Mouse (Mus musculus) hindbrain, embryonic 13.5 days (tissue): ENCODE results near the gene Bbs9. TPM values are rescaled to one million over a fixed set of nuclear protein-coding genes. Genes with fewer than 3 reads are reported as not detected.

Source experiments
- ATAC-seq: fragments of 200-750 bp; cut with Nextera tagmentation; 2 replicates; pipeline ENCODE4 v1.8.0; 2017; ENCODE audit warnings: moderate TSS enrichment; ENCODE audit not compliant: low FRiP score
- H3K27ac ChIP-seq: fragments of 300-500 bp; sonication (generic); 2 replicates; pipeline ENCODE4 v1.5.1; 2015; ENCODE audit warnings: inconsistent platforms, mild to moderate bottlenecking, moderate library complexity
- H3K27me3 ChIP-seq: fragments of 300-500 bp; sonication (generic); 2 replicates; pipeline ENCODE4 v1.6.1; 2015; ENCODE audit warnings: mild to moderate bottlenecking, inconsistent platforms
- H3K36me3 ChIP-seq: fragments of 300-500 bp; sonication (generic); 2 replicates; pipeline ENCODE4 v1.6.1; 2015; ENCODE audit warnings: mild to moderate bottlenecking, inconsistent platforms
- H3K4me1 ChIP-seq: fragments of 300-500 bp; sonication (generic); replicated peaks from 2 replicates; pipeline ENCODE4 v1.6.1; 2015; ENCODE audit warnings: inconsistent platforms
- H3K4me2 ChIP-seq: fragments of 300-500 bp; sonication (generic); 2 replicates; pipeline ENCODE4 v1.6.1; 2015; ENCODE audit warnings: inconsistent platforms, mild to moderate bottlenecking, moderate library complexity
- H3K4me3 ChIP-seq: fragments of 300-500 bp; sonication (generic); 2 replicates; pipeline ENCODE4 v1.5.1; 2015; ENCODE audit warnings: mild to moderate bottlenecking, inconsistent platforms
- H3K9ac ChIP-seq: fragments of 300-500 bp; sonication (generic); 2 replicates; pipeline ENCODE4 v1.6.1; 2015; ENCODE audit warnings: mild to moderate bottlenecking, inconsistent platforms
- H3K9me3 ChIP-seq: fragments of 300-500 bp; sonication (generic); 2 replicates; pipeline ENCODE4 v1.6.1; 2016; ENCODE audit warnings: inconsistent platforms
- WGBS: fragments of 180-500 bp; shearing (Covaris S2); methylation state at CpG from one replicate; pipeline ENCODE4 v1.1.7; 2015; 5-methylcytosine and 5-hydroxymethylcytosine counted together
- polyA plus RNA-seq: library from polyadenylated mRNA; unstranded; fragments of >200 nt; fragmentation: Nextera tagmentation; extraction: Ambion mirVana; gene quantifications from 2 replicates; pipeline ENCODE4 v1.2.1, GENCODE M21; 2015

Bbs9 gene
- polyA plus RNA-seq, 1 experiment from 2014 or later, result 17.1 TPM

GRCm38 (mm10) chr9:22788423-22788822, 312.9 kb downstream of the Bbs9 start:
- H3K4me1 ChIP-seq, result peaks cover 3% of the 10 kb centered on the region; the same call in 1 of the 2 replicates
- 95% methylated on average over 4 of the region's 4 CpGs for WGBS
- H3K27me3 ChIP-seq, result no peaks in the 10 kb centered on the region
- no peaks in the 10 kb centered on the region for H3K36me3 ChIP-seq
- H3K4me2 ChIP-seq, result no peak overlapping the region
- H3K9ac ChIP-seq, result no peak overlapping the region
- no peak overlapping the region for H3K4me3 ChIP-seq
- no peaks in the 10 kb centered on the region for H3K9me3 ChIP-seq
- no peak for ATAC-seq
- H3K27ac ChIP-seq, result no peak overlapping the region

GRCm38 (mm10) chr9:22788850-22789249, 313.3 kb downstream of the Bbs9 start:
- Histone ChIP-seq H3K36me3 (no peaks in the 10 kb centered on the region), H3K4me3 (no peak overlapping the region), H3K4me2 (no peak overlapping the region), H3K9ac (no peak overlapping the region), H3K4me1 (peaks cover 3% of the 10 kb centered on the region; the same call in 1 of the 2 replicates), H3K27me3 (no peaks in the 10 kb centered on the region), H3K9me3 (no peaks in the 10 kb centered on the region), H3K27ac (no peak overlapping the region)
- 91% methylated on average over 4 of the region's 4 CpGs for WGBS
- no peak for ATAC-seq

- no peaks in the 10 kb centered on the region for H3K36me3 ChIP-seq
- peaks cover 3% of the 10 kb centered on the region; the same call in 1 of the 2 replicates for H3K4me1 ChIP-seq
- 77% methylated on average over 9 of the region's 9 CpGs for WGBS
- H3K27me3 ChIP-seq, result no peaks in the 10 kb centered on the region
- ATAC-seq, result no peak
- H3K9ac ChIP-seq, result no peak overlapping the region
- no peaks in the 10 kb centered on the region for H3K9me3 ChIP-seq
- 0 out of 2 replicates have a peak overlapping the region, but pooled peaks have one; percentile 20 for H3K27ac ChIP-seq
- H3K4me2 ChIP-seq, result no peak overlapping the region
- no peak overlapping the region for H3K4me3 ChIP-seq
These were observed 314.1 kb downstream of the Bbs9 start for GRCm38 (mm10) chr9:22789380-22790168.

- no peaks in the 10 kb centered on the region for H3K36me3 ChIP-seq
- peaks cover 3% of the 10 kb centered on the region; the same call in 1 of the 2 replicates for H3K4me1 ChIP-seq
- no peaks in the 10 kb centered on the region for H3K9me3 ChIP-seq
- H3K4me3 ChIP-seq, result no peak overlapping the region
- no peak overlapping the region for H3K9ac ChIP-seq
- H3K27ac ChIP-seq, result no peak overlapping the region
- WGBS, result 84% methylated on average over 5 of the region's 5 CpGs
- H3K4me2 ChIP-seq, result no peak overlapping the region
- H3K27me3 ChIP-seq, result no peaks in the 10 kb centered on the region
- no peak for ATAC-seq
These were observed 315.7 kb downstream of the Bbs9 start for GRCm38 (mm10) chr9:22791208-22791607.

- ATAC-seq, result no peak
- Histone ChIP-seq H3K4me1 (peaks cover 3% of the 10 kb centered on the region; the same call in 1 of the 2 replicates), H3K4me2 (no peak overlapping the region), H3K27me3 (no peaks in the 10 kb centered on the region), H3K27ac (no peak overlapping the region), H3K36me3 (no peaks in the 10 kb centered on the region), H3K4me3 (no peak overlapping the region), H3K9me3 (no peaks in the 10 kb centered on the region), H3K9ac (no peak overlapping the region)
- 87% methylated on average over 9 of the region's 9 CpGs for WGBS
These were observed 316.2 kb downstream of the Bbs9 start for GRCm38 (mm10) chr9:22791750-22792149.

- Histone ChIP-seq H3K4me2 (no peak overlapping the region), H3K36me3 (no peaks in the 10 kb centered on the region), H3K9ac (no peak overlapping the region), H3K4me3 (no peak overlapping the region), H3K9me3 (no peaks in the 10 kb centered on the region), H3K27me3 (no peaks in the 10 kb centered on the region), H3K27ac (no peak overlapping the region), H3K4me1 (peaks cover 3% of the 10 kb centered on the region; the same call in 1 of the 2 replicates)
- ATAC-seq, result no peak
- 86% methylated on average over 7 of the region's 7 CpGs for WGBS
These were observed 318.2 kb downstream of the Bbs9 start for GRCm38 (mm10) chr9:22793698-22794097.

GRCm38 (mm10) chr9:22800675-22801074, 325.2 kb downstream of the Bbs9 start:
- H3K4me2 ChIP-seq, result no peak overlapping the region
- H3K9me3 ChIP-seq, result no peaks in the 10 kb centered on the region
- ATAC-seq, result no peak
- no peaks in the 10 kb centered on the region for H3K36me3 ChIP-seq
- no peaks in the 10 kb centered on the region for H3K27me3 ChIP-seq
- no peak overlapping the region for H3K9ac ChIP-seq
- H3K4me1 ChIP-seq, result no peaks in the 10 kb centered on the region
- H3K4me3 ChIP-seq, result no peak overlapping the region
- no peak overlapping the region for H3K27ac ChIP-seq
- 62% methylated on average over 7 of the region's 7 CpGs for WGBS

- Histone ChIP-seq H3K27ac (no peak overlapping the region), H3K4me1 (no peaks in the 10 kb centered on the region), H3K36me3 (no peaks in the 10 kb centered on the region), H3K4me3 (no peak overlapping the region), H3K9me3 (no peaks in the 10 kb centered on the region), H3K4me2 (no peak overlapping the region), H3K9ac (no peak overlapping the region), H3K27me3 (no peaks in the 10 kb centered on the region)
- no peak for ATAC-seq
- 91% methylated on average over 1 of the region's 1 CpGs for WGBS
These were observed 330.5 kb downstream of the Bbs9 start for GRCm38 (mm10) chr9:22805981-22806380.

GRCm38 (mm10) chr9:22806494-22806893, 331.0 kb downstream of the Bbs9 start:
- Histone ChIP-seq H3K27me3 (no peaks in the 10 kb centered on the region), H3K9me3 (no peaks in the 10 kb centered on the region), H3K4me3 (no peak overlapping the region), H3K27ac (no peak overlapping the region), H3K4me1 (no peaks in the 10 kb centered on the region), H3K36me3 (no peaks in the 10 kb centered on the region), H3K4me2 (no peak overlapping the region), H3K9ac (no peak overlapping the region)
- 72% methylated on average over 5 of the region's 5 CpGs for WGBS
- ATAC-seq, result no peak

- Histone ChIP-seq H3K9ac (no peak overlapping the region), H3K9me3 (no peaks in the 10 kb centered on the region), H3K4me2 (no peak overlapping the region), H3K27ac (no peak overlapping the region), H3K4me1 (no peaks in the 10 kb centered on the region), H3K36me3 (no peaks in the 10 kb centered on the region), H3K27me3 (no peaks in the 10 kb centered on the region), H3K4me3 (no peak overlapping the region)
- no peak for ATAC-seq
- WGBS, result 90% methylated on average over 5 of the region's 5 CpGs
These were observed 332.2 kb downstream of the Bbs9 start for GRCm38 (mm10) chr9:22807693-22808092.

GRCm38 (mm10) chr9:22809621-22810126, 334.2 kb downstream of the Bbs9 start:
- ATAC-seq, result no peak
- Histone ChIP-seq H3K9me3 (no peaks in the 10 kb centered on the region), H3K36me3 (no peaks in the 10 kb centered on the region), H3K4me1 (no peaks in the 10 kb centered on the region), H3K9ac (no peak overlapping the region), H3K4me2 (no peak overlapping the region), H3K4me3 (no peak overlapping the region), H3K27me3 (no peaks in the 10 kb centered on the region), H3K27ac (no peak overlapping the region)
- 90% methylated on average over 4 of the region's 4 CpGs for WGBS

- Histone ChIP-seq H3K4me3 (no peak overlapping the region), H3K4me2 (no peak overlapping the region), H3K27me3 (no peaks in the 10 kb centered on the region), H3K4me1 (peaks cover 5% of the 10 kb centered on the region), H3K9ac (no peak overlapping the region), H3K9me3 (no peaks in the 10 kb centered on the region), H3K36me3 (no peaks in the 10 kb centered on the region), H3K27ac (no peak overlapping the region)
- WGBS, result 92% methylated on average over 8 of the region's 8 CpGs
- ATAC-seq, result no peak
These were observed 334.9 kb downstream of the Bbs9 start for GRCm38 (mm10) chr9:22810454-22810853.

- peaks cover 5% of the 10 kb centered on the region for H3K4me1 ChIP-seq
- H3K4me2 ChIP-seq, result no peak overlapping the region
- H3K9me3 ChIP-seq, result no peaks in the 10 kb centered on the region
- H3K4me3 ChIP-seq, result no peak overlapping the region
- 89% methylated on average over 2 of the region's 2 CpGs for WGBS
- H3K36me3 ChIP-seq, result no peaks in the 10 kb centered on the region
- no peak overlapping the region for H3K9ac ChIP-seq
- no peak overlapping the region for H3K27ac ChIP-seq
- ATAC-seq, result no peak
- no peaks in the 10 kb centered on the region for H3K27me3 ChIP-seq
These were observed 336.4 kb downstream of the Bbs9 start for GRCm38 (mm10) chr9:22811931-22812330.
